Mouse (Mus musculus) myocyte (in vitro differentiated cells): ENCODE measurements at regions not wholly inside any gene's neighbourhood (a gene's known extent, or its start where the extent isn't known, plus 50 kb on each side); places are given as distances from the start of the nearest gene placed in this dataset.

Experiments
- E2F4 ChIP-seq: IDR thresholded peaks from one replicate; pipeline ENCODE4 v1.6.1; 2011; ENCODE audit warnings: mild to moderate bottlenecking, control low read depth, moderate library complexity; ENCODE audit not compliant: insufficient read depth
- MAX ChIP-seq: IDR thresholded peaks from one replicate; pipeline ENCODE4 v1.6.1; 2011; ENCODE audit warnings: low read depth, mild to moderate bottlenecking, control low read depth
- MYOD1 ChIP-seq, 3 experiments: IDR thresholded peaks; one replicate each; pipeline ENCODE4 v1.6.1; 2011; ENCODE audit warnings: control low read depth in 2 of 3, low read depth in 2 of 3, mild to moderate bottlenecking in 2 of 3, moderate library complexity in 1 of 3; ENCODE audit not compliant: insufficient read length in 2 of 3, control insufficient read depth in 1 of 3
- MYOG ChIP-seq, 3 experiments: IDR thresholded peaks; one replicate each; pipeline ENCODE4 v1.6.1; 2011; ENCODE audit warnings: control low read depth in 2 of 3, low read depth in 2 of 3, mild to moderate bottlenecking in 2 of 3; ENCODE audit not compliant: insufficient read length in 2 of 3, control insufficient read depth in 1 of 3, insufficient read depth in 1 of 3
- POLR2A ChIP-seq: IDR thresholded peaks from one replicate; pipeline ENCODE4 v1.6.1; 2011; ENCODE audit warnings: low read depth, mild to moderate bottlenecking, control low read depth, moderate library complexity; ENCODE audit not compliant: insufficient read length
- POLR2AphosphoS2 ChIP-seq: IDR thresholded peaks from one replicate; pipeline ENCODE4 v1.6.1; 2011; ENCODE audit warnings: low read depth, control low read depth; ENCODE audit not compliant: insufficient read length
- SRF ChIP-seq: IDR thresholded peaks from one replicate; pipeline ENCODE4 v1.6.1; 2011; ENCODE audit warnings: low read depth; ENCODE audit not compliant: control insufficient read depth, insufficient read length
- TCF3 ChIP-seq: IDR thresholded peaks from one replicate; pipeline ENCODE4 v1.6.1; 2011; ENCODE audit warnings: low read depth, control low read depth; ENCODE audit not compliant: insufficient read length
- USF1 ChIP-seq: IDR thresholded peaks from one replicate; pipeline ENCODE4 v1.6.1; 2011; ENCODE audit warnings: low read depth, mild to moderate bottlenecking, control low read depth, moderate library complexity

- TF ChIP-seq POLR2A (no peak), MYOG (IDR thresholded peaks at IDR 0.05; ENCODE audit: control insufficient read depth in 1 of 3, insufficient read depth in 1 of 3, insufficient read length in 2 of 3, low read depth in 2 of 3) (no peak), E2F4 (no peak), MYOD1 (IDR thresholded peaks at IDR 0.05; ENCODE audit: control insufficient read depth in 1 of 3, insufficient read length in 2 of 3, low read depth in 2 of 3) (no peak), SRF (no peak), POLR2AphosphoS2 (no peak), TCF3 (no peak), USF1 (no peak), MAX (no peak)
Observed at GRCm38 (mm10) chr12:28202847-28203246, 349.4 kb downstream of the Dcdc2c start.
